Mouse (Mus musculus) gonadal fat pad, adult 2 months (tissue): ENCODE measurements around the gene Hdc. TPM values are rescaled to one million over a fixed set of nuclear protein-coding genes. Genes with fewer than 3 reads are reported as not detected.

Experiments
- DNase-seq: peaks from one replicate; pipeline ENCODE4 v3.0.0-alpha.2; 2012; ENCODE audit warnings: low read depth
- polyA plus RNA-seq: library from polyadenylated mRNA; depleted of rRNA; stranded (reverse); fragments of >200 nt; gene quantifications from 2 replicates; pipeline ENCODE4 v1.2.3, GENCODE M21; 2012; rRNA removed

The Hdc gene
- polyA plus RNA-seq, 1 experiment: 5.2 TPM

- DNase-seq: no peak
Observed at GRCm38 (mm10) chr2:126552357-126553290, 66.5 kb downstream of the Hdc start, which contains the start of gene Slc27a2. Slc27a2 (plus strand) TSS chr2:126552407.

- DNase-seq: no peak
Observed at GRCm38 (mm10) chr2:126551896-126552295, 67.2 kb downstream of the Hdc start.

GRCm38 (mm10) chr2:126551244-126551890 is 67.7 kb downstream of the Hdc start:
- DNase-seq: no peak

- no peak for DNase-seq
Observed at GRCm38 (mm10) chr2:126549681-126550080, 69.4 kb downstream of the Hdc start.

- no peak for DNase-seq
Observed at GRCm38 (mm10) chr2:126546392-126546791, 72.7 kb downstream of the Hdc start.

GRCm38 (mm10) chr2:126545297-126545696 is 73.8 kb downstream of the Hdc start:
- DNase-seq: no peak

Other genes with a start within 250 kb of the Hdc start
- gene Atp8b4, start 118.6 kb downstream of the Hdc start, polyA plus RNA-seq: 0.45 and 0.51 TPM in 2 replicates
- gene Slc27a2, start 66.9 kb downstream of the Hdc start, polyA plus RNA-seq: 9.9 and 19.9 TPM in 2 replicates
- 6.8 and 8.6 TPM in 2 replicates for gene Gabpb1, start 57.0 kb upstream of the Hdc start, polyA plus RNA-seq
- gene Usp8, start 88.0 kb upstream of the Hdc start, polyA plus RNA-seq: 23.1 and 24.6 TPM in 2 replicates
- gene Usp50, start 164.2 kb upstream of the Hdc start, polyA plus RNA-seq: 1.8 and 3.0 TPM in 2 replicates